Mouse (Mus musculus) forebrain, embryonic 10.5 days (tissue): ENCODE data around the gene Rpl36. TPM values are rescaled to one million over a fixed set of nuclear protein-coding genes. Genes with fewer than 3 reads are reported as not detected.

Source experiments
- DNase-seq: peaks from one replicate; pipeline ENCODE4 v3.0.0-alpha.2; 2017; ENCODE audit warnings: low spot score; ENCODE audit errors: extremely low spot score
- H3K27ac ChIP-seq: fragments of 300-500 bp; sonication (generic); 2 replicates; pipeline ENCODE4 v1.5.1; 2016; ENCODE audit warnings: mild to moderate bottlenecking
- H3K27me3 ChIP-seq: fragments of 300-500 bp; sonication (generic); 2 replicates; pipeline ENCODE4 v1.6.1; 2016; ENCODE audit warnings: mild to moderate bottlenecking; ENCODE audit not compliant: poor library complexity, severe bottlenecking
- H3K36me3 ChIP-seq: fragments of 300-500 bp; sonication (generic); replicated peaks from 2 replicates; pipeline ENCODE4 v1.6.1; 2016; ENCODE audit warnings: mild to moderate bottlenecking, moderate library complexity
- H3K4me1 ChIP-seq: fragments of 300-500 bp; sonication (generic); 2 replicates; pipeline ENCODE4 v1.6.1; 2016
- H3K4me3 ChIP-seq: fragments of 300-500 bp; sonication (generic); 2 replicates; pipeline ENCODE4 v1.5.1; 2016; ENCODE audit warnings: mild to moderate bottlenecking, moderate library complexity
- H3K9me3 ChIP-seq: fragments of 300-500 bp; sonication (generic); 2 replicates; pipeline ENCODE4 v1.6.1; 2016; ENCODE audit warnings: mild to moderate bottlenecking, moderate library complexity
- WGBS: fragments of 180-500 bp; shearing (Covaris S2); methylation state at CpG from one replicate; pipeline ENCODE4 v1.1.7; 2016; 5-methylcytosine and 5-hydroxymethylcytosine counted together
- polyA plus RNA-seq: library from polyadenylated mRNA; unstranded; fragments of >200 nt; fragmentation: Nextera tagmentation; extraction: Ambion mirVana; gene quantifications from 2 replicates; pipeline ENCODE4 v1.2.1, GENCODE M21; 2016

The Rpl36 gene
- polyA plus RNA-seq, 1 experiment from 2014 or later: 1,518 TPM

GRCm38 (mm10) chr17:56588921-56589320 is 24.3 kb upstream of the Rpl36 start:
- peaks cover 28% of the 10 kb centered on the region for H3K4me1 ChIP-seq
- DNase-seq: no peak
- no peaks in the 10 kb centered on the region for H3K9me3 ChIP-seq
- WGBS: 96% methylated on average over 4 of the region's 4 CpGs
- H3K27ac ChIP-seq: no peak overlapping the region
- peaks cover 81% of the 10 kb centered on the region for H3K36me3 ChIP-seq
- H3K27me3 ChIP-seq: no peaks in the 10 kb centered on the region
- no peak overlapping the region for H3K4me3 ChIP-seq

DNA sequence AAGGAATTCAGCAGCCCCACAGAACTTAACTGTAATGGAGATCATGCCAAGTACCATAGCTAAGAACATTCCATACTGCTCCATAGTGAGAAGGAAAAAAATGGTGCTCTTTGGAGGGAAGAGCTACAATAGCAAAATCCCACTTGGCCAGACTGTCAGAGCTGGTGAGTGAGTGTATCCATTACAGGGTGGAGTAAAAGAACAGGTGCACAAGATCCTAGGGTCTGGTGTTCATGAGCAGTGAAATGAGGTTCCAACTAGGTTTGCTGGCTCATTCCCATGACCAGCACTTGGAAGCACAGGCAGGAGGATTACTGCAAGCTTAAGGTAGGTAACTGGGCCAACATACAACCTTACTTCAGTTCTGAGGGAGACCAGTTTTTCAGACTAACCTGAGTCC is 20.7 kb upstream of the Rpl36 start:
- H3K36me3 ChIP-seq: peaks cover 100% of the 10 kb centered on the region
- no peak overlapping the region for H3K27ac ChIP-seq
- H3K4me1 ChIP-seq: peaks cover 9% of the 10 kb centered on the region
- no peaks in the 10 kb centered on the region for H3K9me3 ChIP-seq
- no peaks in the 10 kb centered on the region for H3K27me3 ChIP-seq
- no peak overlapping the region for H3K4me3 ChIP-seq
- DNase-seq: no peak

- no peak for DNase-seq
- H3K36me3 ChIP-seq: peaks cover 97% of the 10 kb centered on the region
- 98% methylated on average over 8 of the region's 8 CpGs for WGBS
- H3K9me3 ChIP-seq: no peaks in the 10 kb centered on the region
- H3K27me3 ChIP-seq: no peaks in the 10 kb centered on the region
- H3K27ac ChIP-seq: no peak overlapping the region
- peaks cover 3% of the 10 kb centered on the region; the same call in 1 of the 2 replicates for H3K4me1 ChIP-seq
- no peak overlapping the region for H3K4me3 ChIP-seq
Observed at GRCm38 (mm10) chr17:56593527-56594271, 19.5 kb upstream of the Rpl36 start.

- Histone ChIP-seq H3K4me3 (peak overlapping the region; percentile 7; the same call in 1 of the 2 replicates), H3K36me3 (peaks cover 96% of the 10 kb centered on the region), H3K27me3 (no peaks in the 10 kb centered on the region), H3K9me3 (no peaks in the 10 kb centered on the region), H3K4me1 (peaks cover 10% of the 10 kb centered on the region), H3K27ac (no peak overlapping the region)
- 96% methylated on average over 28 of the region's 28 CpGs for WGBS
- DNase-seq: no peak
Observed at GRCm38 (mm10) chr17:56603186-56604069, 9.8 kb upstream of the Rpl36 start.

- Histone ChIP-seq H3K9me3 (no peaks in the 10 kb centered on the region), H3K36me3 (peaks cover 93% of the 10 kb centered on the region), H3K27ac (no peak overlapping the region), H3K27me3 (no peaks in the 10 kb centered on the region), H3K4me3 (no peak overlapping the region), H3K4me1 (peaks cover 16% of the 10 kb centered on the region)
- DNase-seq: no peak
- 94% methylated on average over 9 of the region's 9 CpGs for WGBS
Observed at GRCm38 (mm10) chr17:56604070-56604380, 9.2 kb upstream of the Rpl36 start.

- DNase-seq: no peak
- Histone ChIP-seq H3K27me3 (no peaks in the 10 kb centered on the region), H3K4me3 (no peak overlapping the region), H3K36me3 (peaks cover 89% of the 10 kb centered on the region), H3K27ac (no peak overlapping the region), H3K9me3 (no peaks in the 10 kb centered on the region), H3K4me1 (peaks cover 20% of the 10 kb centered on the region)
- 89% methylated on average over 3 of the region's 3 CpGs for WGBS
Observed at GRCm38 (mm10) chr17:56604422-56604821, 8.8 kb upstream of the Rpl36 start.

- H3K9me3 ChIP-seq: no peaks in the 10 kb centered on the region
- H3K4me1 ChIP-seq: peaks cover 26% of the 10 kb centered on the region
- WGBS: 96% methylated on average over 9 of the region's 9 CpGs
- peaks cover 79% of the 10 kb centered on the region for H3K36me3 ChIP-seq
- no peaks in the 10 kb centered on the region for H3K27me3 ChIP-seq
- H3K4me3 ChIP-seq: 0 out of 2 replicates have a peak overlapping the region, but pooled peaks have one; percentile 14
- H3K27ac ChIP-seq: no peak overlapping the region
- no peak for DNase-seq
Observed at GRCm38 (mm10) chr17:56605431-56605830, 7.8 kb upstream of the Rpl36 start.

- peaks cover 45% of the 10 kb centered on the region for H3K4me1 ChIP-seq
- no peak overlapping the region for H3K27ac ChIP-seq
- H3K9me3 ChIP-seq: no peaks in the 10 kb centered on the region
- H3K36me3 ChIP-seq: peaks cover 58% of the 10 kb centered on the region
- DNase-seq: no peak
- WGBS: 81% methylated on average over 3 of the region's 3 CpGs
- no peak overlapping the region for H3K4me3 ChIP-seq
- H3K27me3 ChIP-seq: no peaks in the 10 kb centered on the region
Observed at GRCm38 (mm10) chr17:56607521-56608062, 5.6 kb upstream of the Rpl36 start.

DNA sequence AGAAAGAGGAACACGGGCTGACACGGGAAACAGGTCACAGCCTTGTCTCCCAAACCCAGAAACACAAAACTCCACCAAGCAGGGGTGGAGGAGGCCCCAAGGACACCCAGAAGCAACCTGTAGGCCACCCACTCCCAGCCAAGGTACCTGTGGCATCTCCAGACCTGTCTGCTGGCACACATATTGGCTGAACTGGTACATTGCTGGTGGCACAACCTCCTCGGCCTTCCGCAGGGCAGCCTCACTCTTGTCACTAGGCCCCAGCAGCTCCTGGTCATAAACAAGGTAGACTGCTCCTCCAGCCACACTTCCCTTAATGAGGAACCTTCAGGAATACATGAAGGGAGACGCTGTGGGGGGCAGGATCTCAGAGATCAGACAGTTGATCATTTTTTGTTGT is 4.5 kb upstream of the Rpl36 start:
- H3K27me3 ChIP-seq: no peaks in the 10 kb centered on the region
- H3K36me3 ChIP-seq: peaks cover 47% of the 10 kb centered on the region
- WGBS: 67% methylated on average over 5 of the region's 5 CpGs
- DNase-seq: no peak
- H3K27ac ChIP-seq: peak overlapping the region; percentile 85
- H3K9me3 ChIP-seq: no peaks in the 10 kb centered on the region
- H3K4me3 ChIP-seq: peak overlapping the region; percentile 68
- peaks cover 46% of the 10 kb centered on the region for H3K4me1 ChIP-seq

GRCm38 (mm10) chr17:56609452-56610171 is 3.6 kb upstream of the Rpl36 start, which contains the start of gene 2410015M20Rik:
Gene 2410015M20Rik, minus strand, starts transcription at chr17:56609771.
- Histone ChIP-seq H3K36me3 (peaks cover 46% of the 10 kb centered on the region), H3K4me1 (peaks cover 53% of the 10 kb centered on the region), H3K9me3 (no peaks in the 10 kb centered on the region), H3K4me3 (peak within 1 kb of the TSS; percentile 68), H3K27ac (peak within 1 kb of the TSS; percentile 85), H3K27me3 (no peaks in the 10 kb centered on the region)
- DNase-seq: peak; percentile 95
- under 1% methylated on average over 44 of the region's 44 CpGs for WGBS

DNA sequence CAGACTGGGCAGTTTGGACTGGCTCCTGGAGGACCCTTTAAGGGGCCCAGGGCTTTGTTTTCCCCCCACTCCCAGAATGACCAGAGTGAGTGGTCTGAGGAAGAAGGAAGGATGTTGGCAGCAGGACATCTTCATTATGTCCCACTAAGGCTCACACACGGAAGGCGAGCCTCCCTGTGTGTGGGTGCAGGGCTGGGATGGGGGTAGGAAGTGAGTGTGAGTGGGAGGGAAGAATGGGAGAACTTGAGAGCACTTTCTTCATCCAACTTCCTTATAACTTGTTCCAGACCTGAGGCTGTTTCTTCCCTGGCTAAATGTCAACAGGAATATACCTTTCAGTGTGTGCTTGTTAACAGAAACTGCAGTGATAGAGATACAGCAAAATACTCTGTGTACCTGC is 1.9 kb upstream of the Rpl36 start:
- Histone ChIP-seq H3K27me3 (no peaks in the 10 kb centered on the region), H3K4me1 (peaks cover 66% of the 10 kb centered on the region), H3K27ac (no peak overlapping the region), H3K4me3 (peak overlapping the region; percentile 68; the same call in 1 of the 2 replicates), H3K36me3 (peaks cover 46% of the 10 kb centered on the region), H3K9me3 (no peaks in the 10 kb centered on the region)
- DNase-seq: no peak
- 72% methylated on average over 2 of the region's 2 CpGs for whole genome bisulfite sequencing

- Histone ChIP-seq H3K4me1 (peaks cover 66% of the 10 kb centered on the region), H3K36me3 (peaks cover 46% of the 10 kb centered on the region), H3K4me3 (peak overlapping the region; percentile 42), H3K27me3 (no peaks in the 10 kb centered on the region), H3K27ac (peak overlapping the region; percentile 75), H3K9me3 (no peaks in the 10 kb centered on the region)
- 10% methylated on average over 14 of the region's 14 CpGs for WGBS
- DNase-seq: peak; percentile 50
Observed at GRCm38 (mm10) chr17:56611861-56612564, 1.2 kb upstream of the Rpl36 start.
